Mouse (Mus musculus) megakaryocyte, embryonic 14.5 days (primary cell): ENCODE measurements around the gene Chgb.

Source experiments
- FLI1 ChIP-seq: IDR thresholded peaks from 2 replicates; pipeline ENCODE4 v1.6.1; 2012; ENCODE audit warnings: low read length, inconsistent platforms, mixed read lengths
- GATA1 ChIP-seq: IDR thresholded peaks from 3 replicates; pipeline ENCODE4 v1.6.1; 2012; ENCODE audit warnings: mixed read lengths, low read length, inconsistent platforms, borderline replicate concordance

GRCm38 (mm10) chr2:132757911-132758310 lies 23.2 kb upstream of the Chgb start:
- TF ChIP-seq GATA1 (no peak), FLI1 (no peak)
